Mouse (Mus musculus) lung, postnatal 4 days (tissue): ENCODE results near the gene Spats2.
"Not testable (repeated sequence)": the region's sequence is repeated elsewhere in the genome, so short reads cannot be mapped to it uniquely, and the experiment has no call there.

Source experiments
- DNase-seq, 2 experiments: peaks; one replicate each; pipeline ENCODE4 v3.0.0; 2021

Spats2 gene

DNA sequence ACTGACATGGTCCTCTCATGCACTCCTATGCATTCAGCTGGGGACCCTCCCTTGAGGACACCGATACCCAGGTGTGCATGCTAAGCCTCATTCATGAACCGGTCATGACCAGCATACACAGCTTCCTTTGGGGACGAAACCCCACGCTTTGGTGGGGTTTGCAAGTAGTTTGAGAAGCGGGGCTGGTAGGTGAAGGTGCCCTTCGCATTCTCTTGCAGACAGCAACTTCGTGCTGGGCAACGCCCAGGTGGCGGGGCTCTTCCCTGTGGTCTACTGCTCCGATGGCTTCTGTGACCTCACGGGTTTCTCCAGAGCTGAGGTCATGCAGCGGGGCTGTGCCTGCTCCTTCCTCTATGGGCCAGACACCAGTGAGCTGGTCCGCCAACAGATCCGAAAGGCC is 100.4 kb downstream of the Spats2 start:
- DNase-seq = no peak

DNA sequence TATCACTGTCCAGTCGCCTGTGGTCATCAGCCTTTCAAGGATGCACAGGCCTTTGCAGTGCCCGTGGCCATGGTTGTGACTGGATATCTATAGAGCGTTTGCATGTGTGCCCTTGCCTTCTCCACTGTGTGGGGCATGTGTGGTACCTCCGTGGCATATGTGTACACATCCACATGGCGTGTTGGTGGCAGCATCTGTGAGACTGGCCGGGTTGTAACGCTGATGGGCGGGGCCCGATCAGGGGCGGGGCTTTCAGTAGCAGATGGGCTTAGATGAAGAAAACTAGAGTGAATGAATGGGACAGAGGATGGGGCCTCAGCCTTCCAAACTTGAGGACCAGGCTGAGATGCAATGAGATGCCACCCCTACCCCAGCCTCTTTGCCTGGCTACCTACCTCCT is 106.3 kb downstream of the Spats2 start:
- no peak for DNase-seq

GRCm38 (mm10) chr15:99233719-99234118 is 108.0 kb downstream of the Spats2 start:
- DNase-seq = no peak

GRCm38 (mm10) chr15:99234326-99235010 is 108.8 kb downstream of the Spats2 start:
- DNase-seq = no peak

DNA sequence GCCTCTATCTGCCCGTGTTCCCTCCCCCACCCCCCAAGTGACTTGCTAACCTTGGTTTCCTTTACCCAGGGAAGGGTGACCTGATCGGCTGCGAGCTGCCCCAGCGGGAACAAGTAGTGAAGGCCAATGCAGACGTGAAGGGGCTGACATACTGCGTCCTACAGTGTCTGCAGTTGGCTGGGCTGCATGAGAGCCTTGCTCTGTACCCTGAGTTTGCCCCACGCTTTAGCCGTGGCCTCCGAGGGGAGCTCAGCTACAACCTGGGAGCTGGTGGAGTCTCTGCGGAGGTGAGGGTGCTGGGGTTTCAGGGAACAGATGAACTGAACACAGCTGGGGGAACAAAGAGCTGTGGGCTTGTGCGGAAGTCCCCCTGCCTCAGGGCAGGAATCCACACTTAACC is 112.3 kb downstream of the Spats2 start:
- DNase-seq = no peak

- DNase-seq = no peak
Measured at GRCm38 (mm10) chr15:99240129-99240528, 114.4 kb downstream of the Spats2 start.

DNA sequence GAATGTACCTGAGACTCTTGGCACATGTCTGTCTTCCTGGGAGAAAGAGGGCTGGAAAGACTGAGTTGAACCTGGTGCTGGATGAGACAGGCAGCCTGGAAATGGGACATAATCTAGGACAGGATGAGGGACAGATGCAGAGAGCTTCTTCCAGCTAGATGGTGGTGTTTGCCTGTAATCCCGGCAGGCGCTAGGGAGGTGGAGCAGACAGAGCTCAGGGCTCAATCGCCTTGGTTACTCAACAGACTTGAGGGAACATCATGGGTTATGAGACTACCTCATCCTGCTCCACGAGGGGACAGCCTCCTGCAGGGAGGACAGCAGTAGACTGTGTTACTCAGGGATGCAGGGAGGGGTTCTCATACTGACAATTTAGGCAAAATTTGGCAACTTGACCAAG is 115.5 kb downstream of the Spats2 start:
- no peak for DNase-seq

DNA sequence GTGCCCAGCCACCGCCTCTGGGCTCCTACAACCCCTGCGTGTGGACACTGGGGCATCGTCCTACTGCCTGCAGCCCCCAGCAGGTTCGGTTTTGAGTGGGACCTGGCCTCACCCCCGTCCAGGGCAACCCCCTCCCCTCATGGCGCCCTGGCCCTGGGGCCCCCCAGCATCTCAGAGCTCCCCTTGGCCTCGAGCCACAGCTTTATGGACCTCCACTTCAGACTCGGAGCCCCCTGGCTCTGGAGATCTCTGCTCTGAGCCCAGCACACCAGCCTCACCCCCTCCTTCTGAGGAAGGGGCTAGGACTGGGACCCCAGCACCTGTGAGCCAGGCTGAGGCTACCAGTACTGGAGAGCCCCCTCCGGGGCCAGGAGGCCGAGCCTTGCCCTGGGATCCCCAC is 116.3 kb downstream of the Spats2 start:
- DNase-seq = no peak

DNA sequence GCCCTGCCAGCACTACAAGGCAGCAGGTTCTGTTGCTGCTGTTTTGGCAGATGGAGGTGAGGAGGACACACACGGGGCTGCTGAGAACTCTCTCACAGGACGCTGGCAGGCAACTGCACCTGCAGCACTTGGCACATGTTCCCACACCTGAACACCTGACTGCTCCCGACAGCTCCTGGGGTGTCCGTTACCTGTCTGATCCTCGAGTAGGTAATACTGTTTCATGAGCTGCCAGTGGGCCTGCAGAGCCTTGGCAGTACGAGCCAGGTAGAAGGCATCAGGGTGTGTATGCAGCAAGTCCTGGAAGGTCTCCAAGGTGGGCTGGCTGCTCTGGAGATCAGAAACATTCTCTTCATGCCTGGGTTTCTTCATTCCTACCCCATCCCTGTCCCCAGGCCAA is 121.0 kb downstream of the Spats2 start:
- DNase-seq = not testable (repeated sequence)

- DNase-seq = no peak
Measured at GRCm38 (mm10) chr15:99248972-99249371, 123.3 kb downstream of the Spats2 start.

DNA sequence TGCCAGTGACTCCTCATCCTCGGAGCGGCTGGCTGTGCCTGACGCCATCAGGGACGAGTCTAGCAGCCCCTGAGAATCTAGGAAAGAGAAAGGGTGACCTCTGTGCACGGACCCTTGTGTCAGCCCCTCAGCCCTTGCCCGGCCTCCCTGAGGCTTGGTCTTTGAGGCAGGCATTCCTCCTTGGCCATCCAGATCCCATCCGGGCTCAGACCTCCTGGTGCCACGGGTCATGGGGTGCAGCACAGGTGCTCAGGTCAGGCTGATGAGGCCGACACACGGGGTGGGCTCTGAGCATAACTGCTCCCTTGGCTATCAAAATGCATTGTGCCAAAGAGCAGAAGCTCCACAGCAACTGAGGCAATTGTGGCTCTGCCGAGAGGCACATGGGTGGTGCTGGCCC is 124.2 kb downstream of the Spats2 start:
- DNase-seq = no peak

- peak in 1 of 2 experiments; percentile 28 for DNase-seq
Measured at GRCm38 (mm10) chr15:99251111-99251510, 125.4 kb downstream of the Spats2 start.

GRCm38 (mm10) chr15:99251626-99252380 is 126.1 kb downstream of the Spats2 start, which contains the start of gene Mcrs1:
TSS of gene Mcrs1 (minus strand) at chr15:99251961.
- peak; percentile 97 to 98 for DNase-seq

- no peak for DNase-seq
Measured at GRCm38 (mm10) chr15:99252381-99253174, 126.9 kb downstream of the Spats2 start.

GRCm38 (mm10) chr15:99253175-99253479 is 127.4 kb downstream of the Spats2 start:
- not testable (repeated sequence) for DNase-seq

DNA sequence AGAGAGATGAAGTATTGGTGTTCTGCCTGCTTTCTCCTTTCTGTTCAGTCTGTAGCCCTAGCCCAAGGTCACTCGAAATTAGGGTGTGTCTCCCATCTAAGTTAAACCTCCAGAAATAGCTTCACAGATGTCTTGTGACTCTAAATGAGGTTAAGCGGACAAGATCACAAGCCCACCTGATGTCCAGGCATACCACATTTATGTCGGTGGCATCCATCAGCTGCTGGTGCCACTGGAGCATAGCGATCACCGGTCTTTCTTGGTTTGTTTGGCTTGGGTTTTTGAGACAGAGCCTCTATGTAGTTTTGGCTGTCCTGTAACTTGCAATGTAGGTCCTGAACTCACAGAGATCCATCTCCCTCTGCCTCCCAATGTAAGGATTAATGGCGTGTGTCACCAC is 128.1 kb downstream of the Spats2 start:
- no peak for DNase-seq

- DNase-seq = no peak
Measured at GRCm38 (mm10) chr15:99254477-99255005, 128.8 kb downstream of the Spats2 start.

DNA sequence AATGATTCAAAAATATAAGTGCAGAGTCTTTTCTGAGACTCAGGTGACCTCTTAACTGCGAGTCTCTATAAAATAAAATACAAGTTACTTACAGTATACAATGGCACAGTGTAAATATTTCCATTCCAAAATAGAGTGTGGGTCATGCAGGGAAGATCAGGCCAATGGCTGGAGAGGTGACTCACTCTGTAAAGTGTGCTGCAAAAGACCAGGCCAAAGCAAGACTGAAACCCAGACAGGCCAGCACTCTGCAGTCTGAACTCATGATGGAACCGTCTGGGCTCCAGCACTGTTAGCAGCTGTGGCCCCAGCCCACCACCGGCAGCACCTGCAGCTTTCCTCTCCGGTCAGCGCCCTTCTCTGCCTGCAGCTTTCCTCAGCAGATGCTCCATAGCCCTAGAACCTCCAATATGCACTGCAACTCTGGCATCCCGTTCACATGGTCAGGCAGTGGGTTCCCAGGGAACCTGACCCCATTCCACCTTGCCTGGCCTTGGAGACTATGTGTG is 129.6 kb downstream of the Spats2 start:
- DNase-seq = no peak

GRCm38 (mm10) chr15:99259167-99259729 is 133.5 kb downstream of the Spats2 start:
- DNase-seq = peak in 1 of 2 experiments; percentile 78

- DNase-seq = peak; percentile 84 to 85
Measured at GRCm38 (mm10) chr15:99259730-99260252, 134.1 kb downstream of the Spats2 start.

GRCm38 (mm10) chr15:99262702-99263101 is 137.0 kb downstream of the Spats2 start:
- no peak for DNase-seq
